ENCODE assay signal across 8 mouse cellular contexts in genomic region chr4:58986540-58987190, GRCm38 (mm10). TPM values are rescaled to one million over a fixed set of nuclear protein-coding genes. Genes with fewer than 3 reads are reported as not detected.
DNase-seq lines count a peak whose midpoint lies in the region; ATAC-seq and TF ChIP-seq lines count a peak whose summit lies in the region.

Gene Ptgr1 (minus strand): TSS chr4:58987119.

- H3K9ac ChIP-seq in heart, embryonic 11.5 days (ENCODE audit: low read depth, low read length) = peak within 1 kb of the TSS; percentile 53
- H3K9ac ChIP-seq in kidney, embryonic 16.5 days (replicated peaks; ENCODE audit: low read length) = peak within 1 kb of the TSS; percentile 79
- peak within 1 kb of the TSS; percentile 43 for H3K9ac ChIP-seq in liver, adult 2 months (ENCODE audit: low read depth, low read length)
- peak within 1 kb of the TSS; percentile 54 for H3K9ac ChIP-seq in stomach, embryonic 14.5 days (replicated peaks; ENCODE audit: low read depth, low read length)

- H3K79me2 ChIP-seq in liver, adult 2 months (ENCODE audit: control insufficient read depth, insufficient read depth, low read length) = no peaks in the 10 kb centered on the region
- no peaks in the 10 kb centered on the region for H3K79me2 ChIP-seq in myocyte (ENCODE audit: control insufficient read depth, insufficient read depth)

- H3K4me3 ChIP-seq in heart, embryonic 11.5 days (ENCODE audit: low read depth, low read length) = peak within 1 kb of the TSS; percentile 68
- peak within 1 kb of the TSS; percentile 76 for H3K4me3 ChIP-seq in kidney, embryonic 16.5 days (ENCODE audit: low read length)
- H3K4me3 ChIP-seq in liver, adult 2 months (ENCODE audit: insufficient read depth, low read depth, low read length) = peak within 1 kb of the TSS; percentile 63
- H3K4me3 ChIP-seq in myocyte = peak within 1 kb of the TSS; percentile 35
- H3K4me3 ChIP-seq in stomach, embryonic 14.5 days (ENCODE audit: low read depth, low read length) = peak within 1 kb of the TSS; percentile 61

- TF ChIP-seq CTCF in liver, adult 2 months (IDR thresholded peaks at IDR 0.05; ENCODE audit: low read depth, low read length) = no peak

- H3ac ChIP-seq in myocyte (ENCODE audit: control insufficient read depth, insufficient read length) = peak within 1 kb of the TSS; percentile 18

- H3K36me3 ChIP-seq in heart, embryonic 11.5 days (ENCODE audit: control insufficient read depth, insufficient read depth, low read length) = no peaks in the 10 kb centered on the region
- no peaks in the 10 kb centered on the region for H3K36me3 ChIP-seq in kidney, embryonic 16.5 days (ENCODE audit: insufficient read depth, low read length)
- no peaks in the 10 kb centered on the region for H3K36me3 ChIP-seq in liver, adult 2 months (ENCODE audit: control insufficient read depth, insufficient read depth, low read length)
- no peaks in the 10 kb centered on the region for H3K36me3 ChIP-seq in myocyte (ENCODE audit: control insufficient read depth, insufficient read depth)
- no peaks in the 10 kb centered on the region for H3K36me3 ChIP-seq in stomach, embryonic 14.5 days (ENCODE audit: control insufficient read depth, insufficient read depth, low read length)

- H3K4me2 ChIP-seq in heart, embryonic 11.5 days = peak within 1 kb of the TSS; percentile 95
- H3K4me2 ChIP-seq in kidney, embryonic 16.5 days (replicated peaks; ENCODE audit: low read depth, low read length) = peak within 1 kb of the TSS; percentile 94
- peak within 1 kb of the TSS; percentile 68 for H3K4me2 ChIP-seq in myocyte (ENCODE audit: low read depth)
- H3K4me2 ChIP-seq in stomach, embryonic 14.5 days (replicated peaks; ENCODE audit: low read depth, low read length) = peak within 1 kb of the TSS; percentile 67

- H3K27ac ChIP-seq in heart, embryonic 11.5 days (ENCODE audit: low read depth, low read length) = no peak within 1 kb of the TSS
- H3K27ac ChIP-seq in kidney, embryonic 16.5 days (ENCODE audit: low read length) = peak within 1 kb of the TSS; percentile 27; the same call in 1 of the 2 replicates
- no peak within 1 kb of the TSS for H3K27ac ChIP-seq in liver, adult 2 months (replicated peaks; ENCODE audit: insufficient read depth, low read depth, low read length)
- H3K27ac ChIP-seq in stomach, embryonic 14.5 days (ENCODE audit: low read length) = peak within 1 kb of the TSS; percentile 62; the same call in 1 of the 2 replicates

- peak; percentile 69 for ATAC-seq in erythroblast, adult 5-6 weeks (replicated peaks; ENCODE audit: low FRiP score, poor library complexity, severe bottlenecking)
- peak; percentile 72 for ATAC-seq in heart, embryonic 11.5 days (replicated peaks; ENCODE audit: insufficient number of reproducible peaks, low FRiP score, low TSS enrichment)
- ATAC-seq in kidney, embryonic 16.5 days (ENCODE audit: low FRiP score, low TSS enrichment) = peak; percentile 82
- ATAC-seq in stomach, embryonic 14.5 days (ENCODE audit: insufficient number of reproducible peaks, insufficient read depth, low FRiP score, low read depth) = peak; percentile 77

- H3K4me1 ChIP-seq in heart, embryonic 11.5 days (ENCODE audit: control insufficient read depth, insufficient read depth, low read length) = 0 out of 2 replicates have a peak, but pooled peaks cover 5% of the 10 kb centered on the region
- H3K4me1 ChIP-seq in kidney, embryonic 16.5 days (ENCODE audit: insufficient read depth, low read length) = peaks cover 10% of the 10 kb centered on the region; the same call in 1 of the 2 replicates
- H3K4me1 ChIP-seq in liver, adult 2 months (ENCODE audit: control insufficient read depth, insufficient read depth, low read length) = peaks cover 6% of the 10 kb centered on the region
- H3K4me1 ChIP-seq in stomach, embryonic 14.5 days (ENCODE audit: control insufficient read depth, insufficient read depth, low read length) = peaks cover 3% of the 10 kb centered on the region; the same call in 1 of the 2 replicates

- 1% methylated on average over 28 of the region's 28 CpGs for WGBS in heart, embryonic 11.5 days (ENCODE audit: insufficient replicate concordance)
- WGBS in kidney, embryonic 16.5 days = 1% methylated on average over 28 of the region's 28 CpGs
- 2% methylated on average over 28 of the region's 28 CpGs for WGBS in liver, adult 2 months
- WGBS in stomach, embryonic 14.5 days = under 1% methylated on average over 28 of the region's 28 CpGs

- H3K27me3 ChIP-seq in heart, embryonic 11.5 days (ENCODE audit: control insufficient read depth, insufficient read depth, low read length) = 0 out of 2 replicates have a peak, but pooled peaks cover 4% of the 10 kb centered on the region
- H3K27me3 ChIP-seq in kidney, embryonic 16.5 days (ENCODE audit: insufficient read depth, low read length) = no peaks in the 10 kb centered on the region
- H3K27me3 ChIP-seq in liver, adult 2 months (ENCODE audit: control insufficient read depth, insufficient read depth, low read length) = no peaks in the 10 kb centered on the region
- no peaks in the 10 kb centered on the region for H3K27me3 ChIP-seq in myocyte (ENCODE audit: control insufficient read depth, insufficient read depth, insufficient read length)
- no peaks in the 10 kb centered on the region for H3K27me3 ChIP-seq in stomach, embryonic 14.5 days (ENCODE audit: control insufficient read depth, insufficient read depth, low read length)

- DNase-seq in A20 (ENCODE audit: low read depth, low spot score) = peak; percentile 92
- peak; percentile 62 to 77 for DNase-seq in adrenal gland, postnatal 4 days (ENCODE audit: low spot score in 2 of 2)
- DNase-seq in liver, adult 2 months (ENCODE audit: extremely low read depth, low read depth, low spot score) = peak; percentile 86

- H3K9me3 ChIP-seq in heart, embryonic 11.5 days (replicated peaks; ENCODE audit: control insufficient read depth, low read length) = no peaks in the 10 kb centered on the region
- H3K9me3 ChIP-seq in kidney, embryonic 16.5 days (ENCODE audit: low read length) = no peaks in the 10 kb centered on the region
- H3K9me3 ChIP-seq in stomach, embryonic 14.5 days (ENCODE audit: control insufficient read depth, low read depth, low read length) = no peaks in the 10 kb centered on the region

- no peak for TF ChIP-seq POLR2A in liver, adult 2 months (IDR thresholded peaks at IDR 0.05; ENCODE audit: extremely low read depth, insufficient read depth, low read length)
- TF ChIP-seq POLR2A in myocyte (IDR thresholded peaks at IDR 0.05; ENCODE audit: insufficient read length, low read depth) = peak; percentile 12

TF ChIP-seq in myocyte, 11 proteins besides CTCF, POLR2A, EP300 and RAD21:
- TF ChIP-seq MYOD1 (IDR thresholded peaks at IDR 0.05; ENCODE audit: control insufficient read depth in 1 of 3, insufficient read length in 2 of 3, low read depth in 2 of 3) = no peak
- TF ChIP-seq USF1 (IDR thresholded peaks at IDR 0.05; ENCODE audit: low read depth) = no peak
- TF ChIP-seq POLR2AphosphoS2 (IDR thresholded peaks at IDR 0.05; ENCODE audit: insufficient read length, low read depth) = no peak
- TF ChIP-seq REST (IDR thresholded peaks at IDR 0.05; ENCODE audit: insufficient read depth, insufficient read length) = no peak
- no peak for TF ChIP-seq E2F4 (IDR thresholded peaks at IDR 0.05; ENCODE audit: insufficient read depth)
- TF ChIP-seq MAX (IDR thresholded peaks at IDR 0.05; ENCODE audit: low read depth) = no peak
- no peak for TF ChIP-seq SRF (IDR thresholded peaks at IDR 0.05; ENCODE audit: control insufficient read depth, insufficient read length, low read depth)
- TF ChIP-seq MYOG (IDR thresholded peaks at IDR 0.05; ENCODE audit: control insufficient read depth in 1 of 3, insufficient read depth in 1 of 3, insufficient read length in 2 of 3, low read depth in 2 of 3) = no peak
- TF ChIP-seq TCF3 (IDR thresholded peaks at IDR 0.05; ENCODE audit: insufficient read length, low read depth) = no peak
- no peak for TF ChIP-seq TCF12 (IDR thresholded peaks at IDR 0.05; ENCODE audit: insufficient read depth, poor library complexity, severe bottlenecking)
- no peak for TF ChIP-seq CEBPB (IDR thresholded peaks at IDR 0.05; ENCODE audit: insufficient read depth, poor library complexity, severe bottlenecking)
TF ChIP-seq in myocyte: peak in this region for 0.

RNA-seq across cellular contexts. Expression of gene Ptgr1, which starts in this region (rescaled TPM):
- 10 to 100 TPM; 27.4 to 29.8 TPM for total RNA-seq in adrenal gland, postnatal 4 days (2021)
- 14.6 and 25.0 TPM in 2 replicates for total RNA-seq in erythroblast, adult 5-6 weeks (2015; ENCODE audit: low replicate concordance)
- 6.0 and 8.3 TPM in 2 replicates for total RNA-seq in erythroblast, adult 5-6 weeks (2017; ENCODE audit: low replicate concordance)
- 11.3 and 12.6 TPM in 2 replicates for polyA plus RNA-seq in heart, embryonic 11.5 days (2014; fragmentation: Nextera tagmentation; extraction: Ambion mirVana)
- 25.1 and 29.6 TPM in 2 replicates for polyA plus RNA-seq in kidney, embryonic 16.5 days (2015; fragmentation: Nextera tagmentation; extraction: Ambion mirVana)
- 3.2 and 4.1 TPM in 2 replicates for total RNA-seq in liver, adult 2 months (2014; rRNA removed)
- 0.76 and 1.4 TPM in 2 replicates for polyA plus RNA-seq in liver, adult 2 months (2012; rRNA removed)
- 20.6 TPM for polyA plus RNA-seq in myocyte (2012; fragmentation: generic; extraction: Trizol)
- 63.4 and 67.3 TPM in 2 replicates for polyA plus RNA-seq in stomach, embryonic 14.5 days (2014; fragmentation: Nextera tagmentation; extraction: Ambion mirVana)

Comparison
In these comparisons a context has a peak if more than half of its experiments do, and no peak if none do; other contexts are left out.
1. H3K27ac ChIP-seq: peak in kidney, embryonic 16.5 days (single experiment) and stomach, embryonic 14.5 days (single experiment); none in heart, embryonic 11.5 days (single experiment) and liver, adult 2 months (single experiment).
2. Peak in every context shown above with its lines, with median percentiles within 50 percentile points of each other: DNase-seq, ATAC-seq, H3K4me2 ChIP-seq, H3K4me3 ChIP-seq and H3K9ac ChIP-seq.